Mouse (Mus musculus) urinary bladder, postnatal 0 days (tissue): ENCODE results near the gene Mpdz. TPM values are rescaled to one million over a fixed set of nuclear protein-coding genes. Genes with fewer than 3 reads are reported as not detected.

ENCODE experiments used
- polyA plus RNA-seq: library from polyadenylated mRNA; unstranded; fragments of >200 nt; fragmentation: Nextera tagmentation; extraction: Ambion mirVana; gene quantifications from 2 replicates; pipeline ENCODE4 v1.2.1, GENCODE M21; 2015

The Mpdz gene
- 13.4 and 15.5 TPM in 2 replicates for polyA plus RNA-seq

DNA sequence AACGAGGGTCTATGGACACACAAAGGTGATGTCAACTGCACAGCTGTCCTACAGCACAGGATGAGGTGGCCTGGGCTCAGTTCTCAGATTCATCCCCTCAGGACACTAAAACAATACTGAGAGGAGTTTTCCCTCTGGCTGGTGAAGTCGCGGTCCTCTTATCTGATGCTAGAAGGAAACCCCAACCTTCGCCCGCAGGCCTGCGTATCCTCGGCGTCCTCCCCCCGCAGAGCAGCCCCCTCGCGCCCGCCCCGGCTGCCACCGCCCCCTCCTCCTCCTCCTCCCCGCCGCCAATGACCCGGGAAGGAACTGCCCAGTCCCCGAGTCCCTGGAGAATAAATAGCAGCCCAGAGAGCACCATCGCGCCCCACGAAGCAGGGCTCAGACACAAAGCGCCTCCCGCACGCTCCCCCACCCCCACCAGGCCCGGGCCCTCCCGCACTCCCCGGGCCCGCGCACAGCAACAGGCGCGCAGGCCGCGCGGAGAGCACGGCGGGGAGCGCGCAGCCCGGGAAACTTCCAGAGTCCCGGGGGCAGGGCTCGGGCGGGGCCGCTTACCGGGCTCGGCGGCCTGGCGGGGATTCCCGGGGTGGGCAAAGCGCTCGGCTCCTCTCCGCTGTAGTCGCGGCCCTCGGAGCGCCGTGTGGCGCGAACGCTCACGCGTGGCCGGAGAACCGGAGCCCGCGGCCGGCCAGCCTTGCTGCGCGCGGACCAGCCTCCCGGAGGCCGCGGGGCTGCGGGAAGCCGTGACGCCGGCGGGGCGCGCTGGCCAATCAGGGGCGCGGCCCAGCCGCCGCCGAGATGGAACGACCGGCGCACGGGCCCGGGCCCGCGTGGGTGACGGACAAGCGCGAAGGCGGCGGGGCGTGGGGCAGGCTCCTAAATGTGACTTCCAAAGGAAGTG, at the start of gene Mpdz:
TSS of gene Mpdz (minus strand) at position 738 of the 904 bp plus-strand sequence.

